Mouse (Mus musculus): ENCODE data around the gene Cma1. TPM values are rescaled to one million over a fixed set of nuclear protein-coding genes. Genes with fewer than 3 reads are reported as not detected.

Cma1 gene
- total RNA-seq, 4 experiments from 2014 or later = 0.39 TPM; not detected in 3

Other genes starting within 250 kb of the Cma1 start
- gene Tgm1, start 230.7 kb downstream of the Cma1 start, total RNA-seq (2022) = 1 to 10 TPM in 2 of 4 experiments, not detected in 2; 5.4 to 8.2 TPM
- gene Rabggta, start 222.4 kb downstream of the Cma1 start, total RNA-seq (2022) = 10 to 100 TPM; 42.8 to 53.5 (median 44.8) TPM
- gene Dhrs1, start 199.0 kb downstream of the Cma1 start, total RNA-seq (2022) = 100 to 1,000 TPM in 3 of 4 experiments, 10 to 100 TPM in 1; 86.6 to 148 (median 116) TPM
- 10 to 100 TPM; 11.8 to 14.0 (median 13.1) TPM for gene Nop9, start 199.0 kb downstream of the Cma1 start, total RNA-seq (2022)
- gene Cideb, start 186.2 kb downstream of the Cma1 start, total RNA-seq (2022) = 1 to 10 TPM; 1.4 to 3.0 (median 1.7) TPM
- gene Ltb4r2, start 183.2 kb downstream of the Cma1 start, total RNA-seq (2022) = under 1 TPM in 3 of 4 experiments, not detected in 1; 0.16 to 0.23 (median 0.22) TPM
- under 1 TPM in 1 of 4 experiments, not detected in 3; 0.32 TPM for gene Ltb4r1, start 178.7 kb downstream of the Cma1 start, total RNA-seq (2022)
- gene Adcy4, start 160.6 kb downstream of the Cma1 start, total RNA-seq (2022) = 1 to 10 TPM; 3.4 to 6.8 (median 4.8) TPM
- gene Ripk3, start 155.8 kb downstream of the Cma1 start, total RNA-seq (2022) = 1 to 10 TPM in 1 of 4 experiments, under 1 TPM in 2, not detected in 1; 0.95 to 3.4 (median 0.99) TPM
- gene Nfatc4, start 121.5 kb downstream of the Cma1 start, total RNA-seq (2022) = 1 to 10 TPM; 1.4 to 2.0 (median 1.7) TPM
- gene Nynrin, start 90.7 kb downstream of the Cma1 start, total RNA-seq (2022) = 10 to 100 TPM in 2 of 4 experiments, 1 to 10 TPM in 2; 6.4 to 10.9 (median 9.3) TPM
- gene Cbln3, start 60.3 kb downstream of the Cma1 start, total RNA-seq (2022) = under 1 TPM; 0.20 to 0.43 (median 0.33) TPM
- gene Khnyn, start 59.7 kb downstream of the Cma1 start, total RNA-seq (2022) = 10 to 100 TPM; 13.4 to 14.0 (median 13.7) TPM
- gene Sdr39u1, start 44.4 kb downstream of the Cma1 start, total RNA-seq (2022) = 10 to 100 TPM; 66.0 to 86.3 (median 78.8) TPM
- not detected for gene Cma2, start 6.3 kb upstream of the Cma1 start, total RNA-seq (2022)
- gene Mcpt1, start 73.3 kb upstream of the Cma1 start, total RNA-seq (2022) = not detected
- gene Mcpt9, start 85.8 kb upstream of the Cma1 start, total RNA-seq (2022) = not detected
- not detected for gene Mcpt2, start 97.4 kb upstream of the Cma1 start, total RNA-seq (2022)
- gene Mcpt4, start 117.6 kb upstream of the Cma1 start, total RNA-seq (2022) = under 1 TPM in 2 of 4 experiments, not detected in 2; 0.57 to 0.58 TPM
- gene Mcpt8, start 140.6 kb upstream of the Cma1 start, total RNA-seq (2022) = not detected
- not detected for gene Ctsg, start 157.9 kb upstream of the Cma1 start, total RNA-seq (2022)
- not detected for gene Gzme, start 175.9 kb upstream of the Cma1 start, total RNA-seq (2022)
- gene Gzmd, start 187.9 kb upstream of the Cma1 start, total RNA-seq (2022) = not detected
- not detected for gene Gzmg, start 214.9 kb upstream of the Cma1 start, total RNA-seq (2022)
- gene Gzmn, start 229.9 kb upstream of the Cma1 start, total RNA-seq (2022) = not detected

All from layer of hippocampus, adult 8-10 months (tissue).